Mouse (Mus musculus): Measurements from ENCODE around the gene 2410131K14Rik. TPM values are rescaled to one million over a fixed set of nuclear protein-coding genes. Genes with fewer than 3 reads are reported as not detected.

Gene 2410131K14Rik
- total RNA-seq, 2 experiments from 2014 or later, result 12.6 to 15.4 TPM

GRCm38 (mm10) chr5:118304970-118305618 lies 60.1 kb downstream of the 2410131K14Rik start:
- DNase-seq (ENCODE audit: extremely low spot score in 1 of 2, low spot score in 1 of 2), result no peak

GRCm38 (mm10) chr5:118310389-118310788 lies 65.4 kb downstream of the 2410131K14Rik start:
- no peak for DNase-seq (ENCODE audit: extremely low spot score in 1 of 2, low spot score in 1 of 2)

- DNase-seq (ENCODE audit: extremely low spot score in 1 of 2, low spot score in 1 of 2), result no peak
Observed at GRCm38 (mm10) chr5:118311251-118311650, 66.2 kb downstream of the 2410131K14Rik start.

- DNase-seq (ENCODE audit: extremely low spot score in 1 of 2, low spot score in 1 of 2), result no peak
Observed at GRCm38 (mm10) chr5:118313766-118314165, 68.7 kb downstream of the 2410131K14Rik start.

Other genes with a start within 250 kb of the 2410131K14Rik start
- gene Tesc, start 217.5 kb upstream of the 2410131K14Rik start, total RNA-seq (2021), result 100 to 1,000 TPM in 1 of 2 experiments, 10 to 100 TPM in 1; 80.0 to 100 TPM
- 10 to 100 TPM; 35.7 to 39.3 TPM for gene Fbxw8, start 89.8 kb upstream of the 2410131K14Rik start, total RNA-seq (2021)
- 10 to 100 TPM; 32.8 to 36.2 TPM for gene Hrk, start 80.6 kb upstream of the 2410131K14Rik start, total RNA-seq (2021)
- gene Rnft2, start 111 bp upstream of the 2410131K14Rik start, total RNA-seq (2021), result 10 to 100 TPM; 69.4 to 69.8 TPM

Measured in layer of hippocampus, postnatal 25 days (tissue).